Mouse (Mus musculus): ENCODE measurements around the gene Ano1.

The Ano1 gene

GRCm38 (mm10) chr7:144751833-144752232 lies at the start of gene Ano1:
Ano1 (minus strand) TSS chr7:144751974.
- DNase-seq = no peak

DNA sequence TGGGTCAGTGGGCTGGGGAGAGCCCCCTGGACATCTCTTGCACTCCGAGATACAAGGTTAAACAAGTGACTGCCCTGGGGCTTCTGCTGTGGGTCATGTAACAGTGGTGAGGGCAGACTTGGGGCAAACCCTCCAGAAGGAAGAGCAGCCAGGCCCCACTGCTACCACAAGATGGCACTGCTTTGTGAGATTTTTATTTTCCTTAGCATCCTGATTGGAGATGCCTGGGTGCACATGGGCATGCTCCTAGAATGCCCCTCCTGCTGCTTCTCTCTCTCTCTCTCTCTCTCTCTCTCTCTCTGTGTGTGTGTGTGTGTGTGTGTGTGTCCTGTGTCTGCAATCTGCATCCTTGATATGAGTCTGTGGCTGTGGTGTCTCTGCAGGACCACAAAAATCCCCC lies 46.7 kb upstream of the Ano1 start:
- peak; percentile 16 for DNase-seq

- no peak for DNase-seq
These were observed 45.4 kb upstream of the Ano1 start for GRCm38 (mm10) chr7:144796986-144797735.

DNA sequence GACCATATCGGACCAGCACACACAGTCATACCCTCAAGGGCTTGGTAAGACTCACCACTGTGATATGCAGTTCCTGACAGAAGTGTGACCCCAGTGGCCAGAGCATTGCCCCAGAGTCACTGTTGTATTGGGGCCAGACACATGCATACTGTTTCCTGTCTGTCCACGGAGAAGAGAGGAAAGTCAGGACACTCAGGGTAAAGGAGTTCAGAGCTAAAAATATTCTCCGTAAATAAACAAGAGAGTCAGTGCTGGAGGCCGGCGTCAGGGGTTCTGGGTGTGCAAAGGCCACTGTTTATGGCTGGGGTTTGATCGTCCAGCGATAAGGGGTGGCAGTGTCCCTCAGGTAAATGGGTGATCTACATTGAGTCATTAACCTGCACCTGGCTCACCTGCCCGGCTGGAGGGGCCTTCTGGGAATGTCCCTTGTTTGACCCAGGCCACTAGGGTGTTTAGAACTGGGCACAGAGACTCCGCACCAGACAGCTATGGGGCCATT lies 44.3 kb upstream of the Ano1 start:
- no peak for DNase-seq

DNA sequence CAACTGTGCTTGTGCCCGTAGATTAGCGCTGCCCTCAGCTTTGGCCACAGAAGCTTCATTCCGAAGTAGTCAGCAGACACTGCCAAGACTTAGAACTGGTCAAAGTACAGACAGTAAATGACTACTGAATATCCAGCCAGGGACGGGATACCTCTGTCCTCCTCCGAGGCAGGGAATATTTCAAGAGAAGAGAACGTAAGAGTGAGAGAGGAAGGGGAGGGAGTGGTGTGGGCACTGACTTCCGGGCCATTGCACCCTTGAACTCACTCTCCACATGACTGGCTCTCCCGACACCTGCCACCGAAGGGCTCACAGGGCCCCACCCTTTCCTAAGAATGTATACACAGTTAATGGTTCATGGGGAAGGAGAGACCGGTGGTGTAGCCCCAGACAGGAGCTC lies 41.5 kb upstream of the Ano1 start:
- DNase-seq = no peak

DNA sequence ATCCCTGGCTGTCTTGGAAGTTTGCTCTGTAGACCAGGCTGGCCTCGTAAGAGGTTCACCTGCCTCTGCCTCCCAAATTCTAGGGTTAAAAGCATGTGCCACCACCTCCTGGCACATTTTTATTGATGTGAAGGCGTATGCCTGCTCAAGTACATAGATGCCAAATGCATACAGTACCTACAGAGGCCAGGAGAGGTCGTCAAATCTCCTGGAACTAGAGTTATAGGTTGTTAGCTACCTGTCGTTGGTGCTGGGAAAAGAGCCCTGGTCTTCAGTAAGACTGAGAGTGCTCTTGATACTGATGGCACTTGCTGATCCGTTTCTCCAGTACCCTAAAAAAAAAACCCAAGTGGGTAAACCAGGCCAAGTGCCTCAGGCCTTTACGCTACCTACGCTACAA lies 39.7 kb upstream of the Ano1 start:
- no peak for DNase-seq

- no peak for DNase-seq
These were observed 38.1 kb upstream of the Ano1 start for GRCm38 (mm10) chr7:144789601-144790556.

- DNase-seq = no peak
These were observed 36.9 kb upstream of the Ano1 start for GRCm38 (mm10) chr7:144788631-144789030.

GRCm38 (mm10) chr7:144787501-144787900 lies 35.7 kb upstream of the Ano1 start:
- DNase-seq = no peak

DNA sequence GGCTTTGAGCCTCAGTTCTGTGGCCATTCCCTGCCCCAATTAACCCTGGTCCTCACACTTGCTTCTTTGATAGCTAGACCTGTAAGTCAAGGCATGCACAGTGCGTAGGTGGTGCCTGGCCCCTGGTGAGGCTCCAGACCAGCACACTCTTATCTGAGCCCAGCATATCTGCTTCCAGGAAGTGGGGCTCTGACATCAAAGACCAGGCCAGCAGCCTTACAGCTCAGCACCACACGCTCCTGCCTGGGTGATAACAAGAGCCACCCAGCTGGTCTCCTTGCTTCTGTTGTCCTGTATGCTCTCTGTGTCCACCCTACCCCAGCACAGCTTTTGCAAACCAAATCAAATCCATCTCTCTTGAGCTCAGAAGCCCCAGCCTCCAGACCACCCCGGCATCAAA lies 34.8 kb upstream of the Ano1 start:
- no peak for DNase-seq

GRCm38 (mm10) chr7:144784176-144784575 lies 32.4 kb upstream of the Ano1 start:
- DNase-seq = no peak

DNA sequence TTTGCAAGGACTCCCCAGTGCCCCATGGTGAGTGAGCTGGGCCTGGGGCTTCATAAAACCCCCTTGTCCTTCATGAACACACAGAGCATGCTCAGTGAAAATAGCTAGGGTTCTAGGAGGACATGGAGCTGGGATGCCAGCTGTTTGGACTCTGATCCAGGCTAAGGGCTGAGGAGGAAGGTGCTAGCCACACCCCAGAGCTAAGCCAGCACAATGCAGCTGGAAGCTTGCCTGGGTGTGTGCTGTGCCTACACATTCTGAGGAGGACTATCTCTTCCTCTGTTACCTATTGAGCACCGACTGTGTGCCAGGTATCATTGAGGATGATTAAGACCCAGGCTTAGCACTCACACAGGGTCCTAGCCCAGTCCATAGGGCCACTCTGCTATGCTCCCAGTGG lies 30.6 kb upstream of the Ano1 start:
- DNase-seq = no peak

DNA sequence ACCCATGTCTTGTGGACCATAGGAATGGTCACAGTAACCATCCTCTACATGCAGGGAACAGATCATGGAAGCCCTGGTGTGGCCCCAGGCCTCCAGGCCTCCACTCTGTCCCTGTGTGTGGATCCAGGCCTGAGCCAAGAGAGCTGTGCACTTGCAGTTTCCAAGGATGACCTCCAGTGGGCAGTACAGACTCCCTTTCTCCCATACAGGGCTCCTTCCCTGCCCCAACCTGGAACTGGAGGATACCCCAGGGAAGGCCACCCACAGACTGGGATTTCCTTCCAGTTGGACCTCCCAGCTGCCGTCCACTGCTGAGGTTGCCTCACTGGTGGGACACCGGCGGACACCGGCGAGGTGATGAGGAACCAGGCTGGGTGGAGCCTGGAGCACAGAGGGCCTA lies 29.6 kb upstream of the Ano1 start:
- no peak for DNase-seq

- no peak for DNase-seq
These were observed 28.4 kb upstream of the Ano1 start for GRCm38 (mm10) chr7:144780190-144780589.

DNA sequence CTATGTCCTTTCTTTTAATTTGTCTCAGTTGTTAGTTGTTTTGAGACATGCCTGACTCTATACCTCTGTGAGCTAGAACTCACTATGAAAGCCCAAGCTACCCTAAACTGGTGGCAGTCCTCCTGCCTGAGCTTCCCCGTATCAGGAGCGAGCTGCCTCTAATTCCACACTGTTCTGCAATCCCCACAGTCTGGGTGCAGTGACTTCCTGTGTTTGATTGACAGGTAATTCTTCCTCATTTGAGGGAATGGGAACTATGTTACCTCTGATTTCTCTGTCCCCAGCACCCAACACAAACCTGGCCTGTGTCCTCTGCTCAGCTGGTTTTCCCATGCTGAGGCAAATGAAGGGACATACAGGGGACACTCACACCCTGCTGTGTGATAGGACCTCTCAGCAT lies 27.9 kb upstream of the Ano1 start:
- DNase-seq = no peak

DNA sequence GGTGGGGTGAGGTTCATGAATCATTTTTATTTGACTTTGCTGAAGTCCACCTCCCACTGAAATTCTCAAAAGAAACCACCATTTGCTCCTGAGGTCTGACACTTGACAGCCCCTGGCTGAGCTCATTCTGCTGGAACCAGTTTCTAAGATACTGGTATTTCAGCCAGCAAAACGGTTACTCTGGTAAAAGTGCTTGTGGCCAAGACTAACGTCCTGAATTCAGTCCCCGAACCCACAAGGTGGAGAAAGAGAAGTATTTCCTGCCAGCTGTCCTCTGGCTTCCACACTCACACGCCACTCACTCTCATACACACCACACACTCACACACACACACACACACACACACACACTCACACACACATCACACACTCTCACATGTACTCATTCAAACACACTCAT lies 26.0 kb upstream of the Ano1 start:
- DNase-seq = no peak

GRCm38 (mm10) chr7:144775804-144776447 lies 24.2 kb upstream of the Ano1 start:
- DNase-seq = peak; percentile 89

- no peak for DNase-seq
These were observed 23.4 kb upstream of the Ano1 start for GRCm38 (mm10) chr7:144775214-144775613.

- DNase-seq = no peak
These were observed 22.5 kb upstream of the Ano1 start for GRCm38 (mm10) chr7:144774283-144774682.

- DNase-seq = no peak
These were observed 18.3 kb upstream of the Ano1 start for GRCm38 (mm10) chr7:144770116-144770515.

- no peak for DNase-seq
These were observed 17.8 kb upstream of the Ano1 start for GRCm38 (mm10) chr7:144769434-144770080.

DNA sequence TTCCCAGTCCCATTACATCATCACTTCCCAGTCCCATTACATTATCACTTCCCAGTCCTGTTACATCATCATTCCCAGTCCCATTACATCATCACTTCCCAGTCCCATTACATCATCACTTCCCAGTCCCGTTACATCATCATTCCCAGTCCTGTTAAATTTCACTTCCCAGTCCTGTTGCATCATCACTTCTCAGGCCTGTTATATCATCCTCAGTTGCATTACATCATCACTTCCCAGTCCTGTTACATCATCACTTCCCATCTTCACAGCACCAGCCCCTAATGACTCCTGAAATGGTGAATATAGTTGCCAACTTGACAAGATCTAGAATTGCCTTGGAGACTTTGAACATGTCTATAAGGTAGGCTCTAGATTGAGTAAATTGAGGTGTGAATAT lies 17.1 kb upstream of the Ano1 start:
- no peak for DNase-seq
